Mouse (Mus musculus): Measurements from ENCODE around the gene Phf21a. TPM values are rescaled to one million over a fixed set of nuclear protein-coding genes. Genes with fewer than 3 reads are reported as not detected.

Gene Phf21a
- total RNA-seq (2021) = 10 to 100 TPM; 23.5 to 25.1 TPM
- long read RNA-seq, experiment 1, partial matches to known transcripts = 0 of 3 reads
- long read RNA-seq, experiment 1, other reads (novel, unspliced or antisense) = 3 of 3 reads
- long read RNA-seq, experiment 2, partial matches to known transcripts = 0 of 4 reads
- long read RNA-seq, experiment 2, other reads (novel, unspliced or antisense) = 4 of 4 reads

DNA sequence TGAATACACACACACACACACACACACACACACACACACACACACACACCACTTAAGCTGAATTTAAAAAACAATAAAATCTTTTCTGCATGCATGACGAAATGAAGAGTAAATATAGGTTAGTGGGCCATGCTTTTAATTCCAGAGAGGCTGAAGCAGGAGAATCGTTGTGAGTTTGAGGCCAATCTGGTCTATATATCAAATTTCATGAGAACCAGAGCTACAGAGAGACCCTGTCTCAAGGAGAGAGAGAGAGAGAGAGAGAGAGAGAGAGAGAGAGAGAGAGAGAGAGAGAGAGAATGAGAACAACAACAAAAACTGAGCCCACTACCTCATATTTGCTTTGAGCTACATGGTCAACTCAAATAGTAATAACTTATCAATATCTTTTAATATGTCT is at the start of gene Phf21a:
Gene Phf21a (plus strand): TSS at position 301 of the 400 bp plus-strand sequence.
- no peak for DNase-seq
- TF ChIP-seq CTCF (IDR thresholded peaks at IDR 0.05) = no peak
- Histone ChIP-seq H3K27ac (no peak within 1 kb of the TSS), H3K4me3 (no peak within 1 kb of the TSS)
- intact Hi-C loops (cut with DNase I) = no loop called here

- Histone ChIP-seq H3K27ac (no peak overlapping the region), H3K4me3 (no peak overlapping the region)
- intact Hi-C loops (cut with DNase I) = no loop called here
- DNase-seq = no peak
- TF ChIP-seq CTCF (IDR thresholded peaks at IDR 0.05) = no peak
These were observed 49.6 kb upstream of the Phf21a start for GRCm38 (mm10) chr2:92043285-92043684.

GRCm38 (mm10) chr2:92047601-92048000 is 45.3 kb upstream of the Phf21a start:
- intact Hi-C loops (cut with DNase I) = no loop called here
- no peak for DNase-seq
- Histone ChIP-seq H3K27ac (no peak overlapping the region), H3K4me3 (no peak overlapping the region)
- TF ChIP-seq CTCF (IDR thresholded peaks at IDR 0.05) = no peak

DNA sequence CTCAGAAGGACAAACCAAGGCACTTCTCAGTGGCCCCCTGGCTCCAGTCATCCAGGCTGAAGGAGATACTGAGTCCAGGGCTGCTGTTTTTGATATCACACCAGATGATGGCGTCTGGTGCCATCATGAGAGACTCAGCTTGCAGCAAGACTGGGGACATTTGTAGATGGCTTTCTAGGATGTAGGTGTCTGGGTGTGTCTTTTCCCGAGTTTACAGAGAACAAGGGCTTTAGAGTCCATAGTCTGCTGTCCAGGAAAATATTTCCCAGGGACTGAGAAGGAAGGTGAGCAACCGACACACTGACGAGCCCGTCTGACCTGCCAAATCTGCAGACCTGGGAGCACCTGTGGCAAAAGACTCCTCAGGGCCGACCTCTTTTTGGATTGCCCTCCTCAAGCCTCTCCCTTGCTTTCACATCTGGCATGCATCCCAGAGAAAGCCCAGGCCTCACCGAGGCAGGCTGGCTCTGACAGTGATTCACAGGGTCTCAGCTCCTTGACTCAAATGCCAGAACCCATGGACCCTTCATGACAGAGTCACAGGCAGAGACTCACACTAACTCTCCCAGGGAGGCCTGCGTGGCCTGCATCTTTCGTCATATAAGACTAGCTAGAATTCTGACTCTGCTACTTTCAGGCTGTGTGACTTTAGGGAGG is 44.8 kb upstream of the Phf21a start:
- intact Hi-C loops (cut with DNase I) = no loop called here
- no peak for TF ChIP-seq CTCF (IDR thresholded peaks at IDR 0.05)
- H3K4me3 ChIP-seq = no peak overlapping the region
- DNase-seq = no peak
- H3K27ac ChIP-seq = no peak overlapping the region

DNA sequence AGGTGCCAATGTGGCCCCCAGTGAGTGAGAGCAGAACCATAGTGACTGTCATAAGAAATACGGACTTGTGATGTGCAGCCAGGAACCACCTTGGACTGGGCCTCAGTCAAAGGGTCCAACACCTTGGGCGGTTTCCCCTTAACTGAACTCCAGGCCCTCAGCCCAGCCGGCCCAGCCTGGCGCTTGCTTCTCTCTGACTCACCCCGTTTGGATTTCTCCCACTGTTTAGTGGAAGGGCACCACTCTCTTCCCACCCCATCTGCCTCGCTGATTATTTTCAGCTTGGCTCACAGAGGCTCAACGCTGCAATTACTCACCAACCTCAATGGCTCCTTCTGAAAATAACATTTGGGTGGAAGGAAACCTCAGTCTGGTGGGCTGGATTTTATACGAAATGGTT is 40.7 kb upstream of the Phf21a start:
- no peak for TF ChIP-seq CTCF (IDR thresholded peaks at IDR 0.05)
- DNase-seq = peak; percentile 64
- H3K27ac ChIP-seq = peak overlapping the region; percentile 76
- intact Hi-C loops (cut with DNase I) = no loop called here
- peak overlapping the region; percentile 52 for H3K4me3 ChIP-seq

GRCm38 (mm10) chr2:92052754-92053153 is 40.2 kb upstream of the Phf21a start:
- peak overlapping the region; percentile 76 for H3K27ac ChIP-seq
- DNase-seq = no peak
- no peak for TF ChIP-seq CTCF (IDR thresholded peaks at IDR 0.05)
- intact Hi-C loops (cut with DNase I) = no loop called here
- peak overlapping the region; percentile 52 for H3K4me3 ChIP-seq

GRCm38 (mm10) chr2:92055101-92055813 is 37.7 kb upstream of the Phf21a start:
- intact Hi-C loops (cut with DNase I) = loop anchor here (5.0 kb wide), 1 partner anchor 382 kb away; no protein-coding TSS in a partner anchor

DNA sequence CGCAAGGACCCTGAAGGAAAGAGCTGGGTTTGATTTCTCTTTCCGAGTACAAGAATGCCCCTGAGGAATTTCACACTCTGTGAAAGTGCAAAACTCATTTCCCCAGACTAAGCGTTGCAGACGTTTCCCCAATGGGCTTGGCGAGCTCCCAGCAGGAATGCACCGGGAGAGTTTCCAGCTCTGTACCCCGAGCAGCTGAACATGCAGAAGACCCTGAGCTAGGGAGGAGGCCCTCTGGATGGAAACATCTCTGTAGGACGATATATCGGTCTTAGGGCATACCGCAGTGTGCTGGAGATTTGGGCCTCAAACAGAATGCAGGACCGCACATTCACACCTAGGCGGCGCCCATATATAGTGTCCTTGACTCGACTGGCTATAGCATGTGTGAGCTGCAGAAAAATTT is 37.1 kb upstream of the Phf21a start:
- peak; percentile 54 for TF ChIP-seq CTCF (IDR thresholded peaks at IDR 0.05)
- H3K4me3 ChIP-seq = peak overlapping the region; percentile 69
- peak overlapping the region; percentile 94 for H3K27ac ChIP-seq
- intact Hi-C loops (cut with DNase I) = loop anchor here (5.0 kb wide), 1 partner anchor 381 kb away; no protein-coding TSS in a partner anchor
- peak; percentile 69 for DNase-seq

More at GRCm38 (mm10) chr2:92055101-92055813, 37.7 kb upstream of the Phf21a start:
- Histone ChIP-seq H3K27ac (peak overlapping the region; percentile 94), H3K4me3 (peak overlapping the region; percentile 69)
- DNase-seq = peak; percentile 97
- TF ChIP-seq CTCF (IDR thresholded peaks at IDR 0.05) = no peak

DNA sequence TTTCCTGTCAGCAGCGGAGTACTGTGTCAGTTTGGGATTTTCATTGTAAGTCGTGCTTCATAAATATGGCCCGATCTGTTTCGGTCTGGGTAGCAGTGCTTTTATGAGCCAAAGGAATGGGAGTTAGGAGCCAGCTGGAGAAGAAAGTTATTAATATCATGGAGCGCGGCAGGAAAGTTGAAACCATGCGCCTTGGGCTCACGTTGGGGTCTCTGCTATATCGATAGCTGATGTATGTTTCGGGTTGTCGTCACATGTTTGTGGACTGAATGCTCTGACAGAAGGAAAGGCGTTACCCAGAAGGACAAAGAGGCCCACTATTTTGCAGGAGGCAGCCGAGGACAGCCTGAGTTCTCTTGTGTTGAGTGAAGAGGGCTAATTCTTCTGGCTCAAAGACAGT is 36.2 kb upstream of the Phf21a start:
- no peak for DNase-seq
- intact Hi-C loops (cut with DNase I) = loop anchor here (5.0 kb wide), 1 partner anchor 381 kb away; no protein-coding TSS in a partner anchor
- peak overlapping the region; percentile 94 for H3K27ac ChIP-seq
- H3K4me3 ChIP-seq = peak overlapping the region; percentile 40
- no peak for TF ChIP-seq CTCF (IDR thresholded peaks at IDR 0.05)

- intact Hi-C loops (cut with DNase I) = loop anchor here (1.0 to 5.0 kb wide), 4 partner anchors 50 to 379 kb away; no protein-coding TSS in a partner anchor
- peak; percentile 98 for TF ChIP-seq CTCF (IDR thresholded peaks at IDR 0.05)
- Histone ChIP-seq H3K27ac (peak overlapping the region; percentile 89), H3K4me3 (peak overlapping the region; percentile 75)
- DNase-seq = peak; percentile 95
These were observed 34.4 kb upstream of the Phf21a start for GRCm38 (mm10) chr2:92058469-92058868.

DNA sequence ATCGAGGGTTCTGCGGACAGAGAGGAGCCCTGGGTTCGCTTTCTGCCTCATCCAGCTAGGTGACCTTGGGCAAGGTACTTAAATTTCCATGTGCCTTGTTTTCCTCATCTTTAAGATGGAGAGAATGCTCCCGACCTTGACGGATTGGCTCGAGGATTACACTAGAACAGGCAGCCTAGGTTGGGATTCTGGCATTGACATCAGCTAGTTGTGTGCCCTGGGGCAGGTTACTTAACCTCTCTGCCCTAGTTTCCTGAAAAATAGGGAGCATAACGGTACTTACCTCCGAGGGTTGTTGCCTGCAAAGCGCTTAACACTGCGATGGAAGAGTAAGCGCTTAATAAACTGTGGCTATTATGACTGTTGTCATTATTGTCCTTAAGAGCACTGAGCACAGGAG is 34.0 kb upstream of the Phf21a start:
- no peak for DNase-seq
- intact Hi-C loops (cut with DNase I) = loop anchor here (1.0 to 5.0 kb wide), 4 partner anchors 51 to 378 kb away; no protein-coding TSS in a partner anchor
- H3K4me3 ChIP-seq = peak overlapping the region; percentile 75
- H3K27ac ChIP-seq = peak overlapping the region; percentile 89
- no peak for TF ChIP-seq CTCF (IDR thresholded peaks at IDR 0.05)

DNA sequence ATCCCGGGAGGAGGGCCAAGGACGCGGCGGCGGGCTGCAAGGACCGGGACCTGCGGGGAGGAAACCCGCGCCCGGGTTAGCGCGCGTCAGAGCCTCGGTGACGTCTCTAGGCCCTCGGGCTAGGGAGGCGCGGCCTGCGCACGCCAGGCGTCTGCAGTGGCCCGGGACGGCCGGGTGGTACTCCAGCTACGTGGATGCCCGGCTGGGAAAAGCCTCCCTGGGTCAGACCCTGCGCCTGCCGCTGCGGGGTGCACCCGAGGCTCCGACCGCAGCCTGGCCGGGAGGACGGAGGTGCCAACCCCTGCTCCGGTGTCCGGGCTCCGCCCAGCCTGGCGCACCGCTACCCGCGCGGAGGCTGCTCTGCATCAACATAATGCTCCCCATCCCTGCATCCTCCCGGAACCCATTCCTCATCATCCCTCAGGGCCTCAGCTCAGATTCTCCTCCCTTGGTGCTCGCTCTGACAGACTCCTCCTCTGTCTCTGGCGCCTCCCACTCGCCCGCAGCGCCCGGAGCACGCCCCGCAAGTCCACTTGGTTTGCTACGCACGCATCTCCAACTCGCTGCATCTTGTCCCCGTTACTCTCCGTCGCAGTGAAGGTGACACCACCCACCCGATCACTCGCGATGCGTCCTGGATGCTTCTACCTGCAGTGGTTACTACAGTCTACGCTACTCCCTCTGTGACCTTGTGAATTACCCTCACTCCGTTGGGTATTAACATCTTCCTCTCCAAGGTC is 33.3 kb upstream of the Phf21a start:
- no peak; the same call in 1 of the 2 replicates for TF ChIP-seq CTCF (IDR thresholded peaks at IDR 0.05)
- Histone ChIP-seq H3K27ac (peak overlapping the region; percentile 89), H3K4me3 (peak overlapping the region; percentile 75)
- intact Hi-C loops (cut with DNase I) = loop anchor here (2.0 to 5.0 kb wide), 2 partner anchors 123 to 378 kb away; no protein-coding TSS in a partner anchor
- peak; percentile 85 for DNase-seq
